Mouse (Mus musculus): ENCODE data around the gene Far2.

Gene Far2

GRCm38 (mm10) chr6:148218235-148219076 is 171.4 kb downstream of the Far2 start:
- no peak for DNase-seq (ENCODE audit: low spot score in 2 of 2)

DNA sequence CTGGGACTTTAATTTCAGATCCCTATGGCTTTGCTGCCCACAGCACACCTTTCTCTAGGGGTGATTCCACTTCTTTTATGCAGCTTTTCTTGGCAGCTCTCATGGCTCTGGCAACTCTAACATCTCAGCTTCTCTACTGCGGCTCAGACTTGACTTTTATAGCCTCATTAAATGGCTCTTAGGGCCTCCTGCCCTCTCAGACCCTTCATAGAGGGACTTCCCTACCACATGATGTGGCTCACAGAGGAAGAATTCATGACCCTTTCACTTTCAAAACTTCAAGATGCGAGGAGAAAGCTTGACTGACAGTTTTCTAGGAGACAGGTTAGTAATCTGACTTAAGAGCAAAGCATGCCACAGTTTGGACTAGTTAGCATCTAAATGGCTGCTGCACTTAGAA is 175.6 kb downstream of the Far2 start:
- no peak for DNase-seq (ENCODE audit: low spot score in 2 of 2)

DNA sequence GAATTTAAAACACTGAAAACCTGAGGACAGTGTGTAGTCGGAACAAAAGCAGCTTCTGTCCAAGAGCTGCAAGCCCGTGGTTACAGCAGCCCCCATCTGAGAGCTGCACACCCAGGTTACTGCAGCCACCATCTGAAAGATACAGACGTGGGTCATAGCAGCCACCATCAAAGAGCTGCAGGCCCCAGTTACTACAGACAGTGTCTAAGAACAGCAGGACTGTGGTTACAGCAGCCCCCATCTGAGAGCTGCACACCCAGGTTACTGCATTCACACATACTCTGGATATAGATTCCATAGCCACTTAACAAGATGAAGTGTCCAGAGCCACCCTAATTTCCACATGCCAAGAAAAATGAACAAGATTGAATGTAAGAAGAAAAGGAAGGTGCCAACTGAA is 180.5 kb downstream of the Far2 start:
- DNase-seq (ENCODE audit: low spot score in 2 of 2), result no peak
